Comparison of ENCODE assay signal across 8 mouse cellular contexts in genomic region chr12:26532823-26533640, GRCm38 (mm10).
DNase-seq lines count a peak whose midpoint lies in the region; ATAC-seq lines count a peak whose summit lies in the region.

No protein-coding gene starts in this region.

- WGBS in hindbrain, embryonic 14.5 days: 26% methylated on average over 13 of the region's 13 CpGs

- no peaks in the 10 kb centered on the region for H3K36me3 ChIP-seq in hindbrain, embryonic 14.5 days (replicated peaks; ENCODE audit: control insufficient read depth, insufficient read depth)

- H3K9me3 ChIP-seq in hindbrain, embryonic 14.5 days (ENCODE audit: control insufficient read depth, low read length): no peaks in the 10 kb centered on the region

- H3K4me3 ChIP-seq in hindbrain, embryonic 14.5 days (replicated peaks; ENCODE audit: low read length): no peak overlapping the region; the same call in 1 of the 2 replicates

- H3K27me3 ChIP-seq in hindbrain, embryonic 14.5 days (ENCODE audit: control insufficient read depth, insufficient read depth, low read length): no peaks in the 10 kb centered on the region

- peaks cover 21% of the 10 kb centered on the region for H3K4me1 ChIP-seq in hindbrain, embryonic 14.5 days (replicated peaks; ENCODE audit: control insufficient read depth, insufficient read depth, low read length)

- peak; percentile 71 for DNase-seq in R1 (ENCODE audit: low read depth, low spot score)
- peak; percentile 68 for DNase-seq in cerebellum, adult 8-10 months
- DNase-seq in forelimb bud, embryonic 11.5 days (ENCODE audit: low read depth, low spot score): peak; percentile 99
- peak; percentile 95 for DNase-seq in hindbrain, embryonic 14.5 days (ENCODE audit: low spot score)
- peak; percentile 74 for DNase-seq in layer of hippocampus, postnatal 36 days
- DNase-seq in right cerebral cortex, postnatal 14 days: peak; percentile 83
- peak; percentile 76 for DNase-seq in urinary bladder, postnatal 25 days (ENCODE audit: low spot score)

- H3K27ac ChIP-seq in hindbrain, embryonic 14.5 days: peak overlapping the region; percentile 94

- H3K4me2 ChIP-seq in hindbrain, embryonic 14.5 days (replicated peaks): peak overlapping the region; percentile 46

- peak overlapping the region; percentile 51 for H3K9ac ChIP-seq in hindbrain, embryonic 14.5 days

- peak; percentile 88 for ATAC-seq in hindbrain, embryonic 14.5 days (ENCODE audit: low FRiP score)
- ATAC-seq in megakaryocyte, adult 5-6 weeks (ENCODE audit: poor library complexity, severe bottlenecking): peak; percentile 63; the same call in 1 of the 2 replicates
